Mouse (Mus musculus) naive thymus-derived CD4-positive, alpha-beta T cell, adult 5 months (primary cell): ENCODE measurements around the gene Dao. TPM values are rescaled to one million over a fixed set of nuclear protein-coding genes. Genes with fewer than 3 reads are reported as not detected.

Experiments used
- polyA plus RNA-seq: library from polyadenylated mRNA; unstranded; fragments of 100-300 nt; shearing (Covaris generic); gene quantifications from one replicate; pipeline ENCODE4 v1.2.1, GENCODE M21; 2017

Gene Dao
- polyA plus RNA-seq: not detected

GRCm38 (mm10) chr5:114003542-114003941, at the start of gene Dao:
TSS of gene Dao (plus strand) at chr5:114003703.

GRCm38 (mm10) chr5:113993487-113994465, 9.7 kb upstream of the Dao start, which contains the start of gene Ssh1:
TSS of gene Ssh1 (minus strand) at chr5:113993894.

GRCm38 (mm10) chr5:114065161-114065560, 61.7 kb downstream of the Dao start, which contains the start of gene Usp30:
TSS of gene Usp30 (plus strand) at chr5:114065461.

Other genes starting within 250 kb of the Dao start
- 91.9 TPM for gene Sart3, start 231.2 kb upstream of the Dao start, polyA plus RNA-seq
- gene Iscu, start 231.0 kb upstream of the Dao start, polyA plus RNA-seq: 105 TPM
- gene Tmem119, start 203.2 kb upstream of the Dao start, polyA plus RNA-seq: not detected
- 1,013 TPM for gene Selplg, start 171.1 kb upstream of the Dao start, polyA plus RNA-seq
- gene Coro1c, start 94.9 kb upstream of the Dao start, polyA plus RNA-seq: 101 TPM
- 20.5 TPM for gene Ssh1, start 9.8 kb upstream of the Dao start, polyA plus RNA-seq
- 8.1 TPM for gene Usp30, start 61.8 kb downstream of the Dao start, polyA plus RNA-seq
- not detected for gene Svop, start 87.9 kb downstream of the Dao start, polyA plus RNA-seq
- gene Alkbh2, start 124.5 kb downstream of the Dao start, polyA plus RNA-seq: 8.4 TPM
- 9.0 TPM for gene Ung, start 126.7 kb downstream of the Dao start, polyA plus RNA-seq
- gene Acacb, start 142.8 kb downstream of the Dao start, polyA plus RNA-seq: 0.85 TPM